Mouse (Mus musculus): ENCODE measurements around the gene Bdkrb2. TPM values are rescaled to one million over a fixed set of nuclear protein-coding genes. Genes with fewer than 3 reads are reported as not detected.

The Bdkrb2 gene
- polyA plus RNA-seq, 1 experiment from 2014 or later = 5.3 TPM

DNA sequence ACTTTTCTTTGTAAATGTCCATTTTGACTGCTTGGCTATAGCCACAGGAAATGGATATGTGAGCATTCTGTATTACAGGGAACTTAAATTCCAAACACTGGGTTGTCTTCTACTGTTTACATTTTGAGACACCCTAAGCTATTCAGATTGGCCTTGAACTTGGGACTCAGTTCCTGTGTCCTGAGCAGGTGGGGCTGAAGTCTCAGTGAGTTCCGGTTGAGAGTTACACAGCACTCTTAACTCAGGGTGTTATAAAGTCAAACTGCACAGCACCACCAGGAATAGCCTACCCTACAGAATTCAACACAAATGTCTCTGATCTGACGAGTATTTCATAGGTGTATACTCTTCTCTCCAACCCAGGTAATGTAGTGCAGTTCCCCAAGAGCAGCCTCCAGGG is 48.0 kb downstream of the Bdkrb2 start:
- Histone ChIP-seq H3K27me3 (ENCODE audit: control insufficient read depth, insufficient read depth, low read length) (no peaks in the 10 kb centered on the region), H3K36me3 (ENCODE audit: control insufficient read depth, insufficient read depth, low read length) (no peaks in the 10 kb centered on the region), H3K4me3 (replicated peaks; ENCODE audit: low read length) (no peak overlapping the region), H3K4me1 (ENCODE audit: control insufficient read depth, insufficient read depth, low read length) (no peaks in the 10 kb centered on the region), H3K9me3 (replicated peaks; ENCODE audit: control insufficient read depth, low read length) (no peaks in the 10 kb centered on the region), H3K27ac (ENCODE audit: low read length) (no peak overlapping the region), H3K4me2 (ENCODE audit: low read depth, low read length) (no peak overlapping the region), H3K9ac (ENCODE audit: low read length) (no peak overlapping the region)
- ATAC-seq (ENCODE audit: insufficient read depth, low FRiP score) = no peak
- WGBS = 80% methylated on average over 2 of the region's 2 CpGs

DNA sequence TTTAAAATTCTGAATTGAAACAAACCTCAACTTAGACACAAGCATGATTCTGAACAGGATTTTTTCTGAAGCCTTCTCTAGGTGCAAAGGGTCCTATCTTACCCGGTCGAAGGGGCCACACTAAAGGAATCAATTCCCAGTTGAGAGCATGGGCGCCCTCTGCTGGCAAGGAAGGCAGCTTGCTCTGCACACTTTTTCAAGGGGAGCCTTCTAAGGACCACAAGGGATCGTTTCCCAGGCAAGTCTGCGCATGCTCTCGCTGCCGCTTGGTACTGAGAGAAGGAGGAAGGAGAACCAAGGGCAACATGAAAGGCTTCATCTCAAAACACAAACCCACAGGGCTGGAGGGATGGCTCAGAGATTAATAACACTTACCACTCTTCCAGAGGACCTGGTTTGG is 48.7 kb downstream of the Bdkrb2 start:
- H3K9me3 ChIP-seq (replicated peaks; ENCODE audit: control insufficient read depth, low read length) = no peaks in the 10 kb centered on the region
- no peaks in the 10 kb centered on the region for H3K27me3 ChIP-seq (ENCODE audit: control insufficient read depth, insufficient read depth, low read length)
- no peaks in the 10 kb centered on the region for H3K36me3 ChIP-seq (ENCODE audit: control insufficient read depth, insufficient read depth, low read length)
- no peaks in the 10 kb centered on the region for H3K4me1 ChIP-seq (ENCODE audit: control insufficient read depth, insufficient read depth, low read length)
- ATAC-seq (ENCODE audit: insufficient read depth, low FRiP score) = no peak
- no peak overlapping the region for H3K4me2 ChIP-seq (ENCODE audit: low read depth, low read length)
- no peak overlapping the region for H3K27ac ChIP-seq (ENCODE audit: low read length)
- H3K4me3 ChIP-seq (replicated peaks; ENCODE audit: low read length) = no peak overlapping the region
- WGBS = 17% methylated on average over 7 of the region's 7 CpGs
- H3K9ac ChIP-seq (ENCODE audit: low read length) = no peak overlapping the region

DNA sequence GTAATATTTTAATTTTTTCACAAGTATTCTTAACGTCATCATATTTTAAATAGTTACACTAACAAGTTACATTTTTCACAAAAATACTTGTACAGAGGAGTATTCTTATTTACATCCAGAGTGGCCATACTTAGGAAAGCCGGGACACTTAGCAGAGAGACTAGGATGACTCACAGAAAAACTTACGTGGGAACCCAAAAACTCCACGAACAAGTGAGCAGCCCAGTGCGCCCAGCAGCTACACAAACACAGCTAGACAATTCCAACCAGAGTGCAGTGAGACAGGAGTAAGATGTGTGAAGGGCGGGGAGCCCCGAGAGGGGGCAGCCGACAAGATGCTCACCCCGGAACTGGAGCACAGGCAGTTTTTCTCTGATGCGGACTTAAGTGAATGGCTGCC is 50.5 kb downstream of the Bdkrb2 start:
- Histone ChIP-seq H3K4me2 (ENCODE audit: low read depth, low read length) (no peak overlapping the region), H3K27me3 (ENCODE audit: control insufficient read depth, insufficient read depth, low read length) (no peaks in the 10 kb centered on the region), H3K9me3 (replicated peaks; ENCODE audit: control insufficient read depth, low read length) (no peaks in the 10 kb centered on the region), H3K36me3 (ENCODE audit: control insufficient read depth, insufficient read depth, low read length) (no peaks in the 10 kb centered on the region), H3K9ac (ENCODE audit: low read length) (no peak overlapping the region), H3K27ac (ENCODE audit: low read length) (no peak overlapping the region), H3K4me3 (replicated peaks; ENCODE audit: low read length) (no peak overlapping the region), H3K4me1 (ENCODE audit: control insufficient read depth, insufficient read depth, low read length) (no peaks in the 10 kb centered on the region)
- no peak for ATAC-seq (ENCODE audit: insufficient read depth, low FRiP score)
- WGBS = 90% methylated on average over 10 of the region's 10 CpGs

DNA sequence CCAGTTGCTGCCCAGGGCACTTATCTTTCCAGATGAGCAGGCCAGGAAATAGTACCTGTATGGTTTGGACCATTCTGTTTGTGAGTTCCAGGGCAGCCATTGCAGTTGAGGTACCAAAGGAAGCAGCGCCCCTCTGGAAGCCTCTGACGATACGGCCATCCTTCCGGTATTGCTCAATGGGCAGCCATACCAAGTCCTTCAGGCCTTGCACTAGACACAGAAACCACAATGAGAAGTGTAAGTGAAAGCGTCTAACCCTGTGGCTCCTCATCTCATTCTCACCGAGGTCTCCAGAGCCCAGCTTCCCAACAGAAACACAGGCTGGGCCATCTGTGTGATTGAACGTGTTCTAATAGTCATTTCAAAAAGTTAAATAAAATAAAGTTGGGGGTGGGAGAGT is 59.0 kb downstream of the Bdkrb2 start:
- H3K36me3 ChIP-seq (ENCODE audit: control insufficient read depth, insufficient read depth, low read length) = peaks cover 33% of the 10 kb centered on the region
- H3K4me3 ChIP-seq (replicated peaks; ENCODE audit: low read length) = no peak overlapping the region
- no peak for ATAC-seq (ENCODE audit: insufficient read depth, low FRiP score)
- H3K4me1 ChIP-seq (ENCODE audit: control insufficient read depth, insufficient read depth, low read length) = no peaks in the 10 kb centered on the region
- WGBS = 94% methylated on average over 7 of the region's 7 CpGs
- no peak overlapping the region for H3K4me2 ChIP-seq (ENCODE audit: low read depth, low read length)
- H3K9me3 ChIP-seq (replicated peaks; ENCODE audit: control insufficient read depth, low read length) = no peaks in the 10 kb centered on the region
- no peak overlapping the region for H3K27ac ChIP-seq (ENCODE audit: low read length)
- H3K9ac ChIP-seq (ENCODE audit: low read length) = no peak overlapping the region
- H3K27me3 ChIP-seq (ENCODE audit: control insufficient read depth, insufficient read depth, low read length) = no peaks in the 10 kb centered on the region

DNA sequence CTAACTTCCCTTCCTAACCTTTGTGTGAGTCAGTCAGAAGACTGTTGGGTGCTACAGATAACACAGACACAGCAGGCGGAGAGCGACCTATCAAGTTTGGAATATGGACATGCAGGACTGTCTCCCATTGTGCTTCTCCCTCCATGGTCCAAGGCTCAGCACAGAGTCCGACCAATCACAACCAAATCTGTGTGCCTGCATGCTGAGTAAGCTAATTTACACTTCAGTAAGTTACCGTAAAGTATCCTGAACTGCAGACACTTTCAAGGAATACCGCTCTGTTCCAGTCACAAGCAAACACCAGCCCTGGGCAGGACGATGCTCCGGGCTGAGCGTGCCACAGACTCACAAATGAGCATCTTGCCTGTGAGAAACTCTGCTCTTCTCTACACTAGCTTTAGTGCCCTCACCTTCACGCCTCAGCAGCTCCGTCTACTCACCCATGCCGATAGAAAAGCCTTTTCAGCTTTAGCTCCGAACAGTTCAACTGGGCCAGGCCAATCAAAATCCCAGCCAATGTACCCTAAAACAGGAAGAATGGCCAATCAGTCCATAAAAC is 60.0 kb downstream of the Bdkrb2 start:
- H3K9me3 ChIP-seq (replicated peaks; ENCODE audit: control insufficient read depth, low read length) = no peaks in the 10 kb centered on the region
- no peak for ATAC-seq (ENCODE audit: insufficient read depth, low FRiP score)
- peaks cover 36% of the 10 kb centered on the region for H3K36me3 ChIP-seq (ENCODE audit: control insufficient read depth, insufficient read depth, low read length)
- H3K9ac ChIP-seq (ENCODE audit: low read length) = no peak overlapping the region
- H3K4me2 ChIP-seq (ENCODE audit: low read depth, low read length) = no peak overlapping the region
- no peaks in the 10 kb centered on the region for H3K27me3 ChIP-seq (ENCODE audit: control insufficient read depth, insufficient read depth, low read length)
- H3K4me3 ChIP-seq (replicated peaks; ENCODE audit: low read length) = no peak overlapping the region
- no peaks in the 10 kb centered on the region for H3K4me1 ChIP-seq (ENCODE audit: control insufficient read depth, insufficient read depth, low read length)
- WGBS = 95% methylated on average over 12 of the region's 12 CpGs
- H3K27ac ChIP-seq (ENCODE audit: low read length) = no peak overlapping the region

DNA sequence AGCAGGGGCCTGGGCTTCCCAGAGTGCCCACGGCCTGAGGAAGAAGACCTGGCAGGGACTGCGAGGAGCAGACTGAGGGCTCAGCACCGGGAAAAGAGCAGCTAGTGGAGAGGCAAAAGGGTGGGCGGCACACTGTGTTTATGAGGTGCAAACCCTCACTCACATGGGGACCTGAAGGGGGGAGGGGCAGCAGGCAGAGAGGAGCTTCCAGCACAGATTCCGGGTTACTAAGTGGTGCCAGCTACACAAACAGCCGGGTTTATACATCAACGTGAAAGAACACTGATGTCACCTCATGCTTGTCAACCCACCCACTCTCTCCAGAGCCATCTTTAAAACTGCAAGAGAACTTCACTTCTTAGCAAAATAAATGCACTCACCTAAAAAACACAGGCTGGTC is 62.8 kb downstream of the Bdkrb2 start:
- no peak overlapping the region for H3K4me2 ChIP-seq (ENCODE audit: low read depth, low read length)
- 59% methylated on average over 7 of the region's 7 CpGs for WGBS
- H3K36me3 ChIP-seq (ENCODE audit: control insufficient read depth, insufficient read depth, low read length) = peaks cover 31% of the 10 kb centered on the region

DNA sequence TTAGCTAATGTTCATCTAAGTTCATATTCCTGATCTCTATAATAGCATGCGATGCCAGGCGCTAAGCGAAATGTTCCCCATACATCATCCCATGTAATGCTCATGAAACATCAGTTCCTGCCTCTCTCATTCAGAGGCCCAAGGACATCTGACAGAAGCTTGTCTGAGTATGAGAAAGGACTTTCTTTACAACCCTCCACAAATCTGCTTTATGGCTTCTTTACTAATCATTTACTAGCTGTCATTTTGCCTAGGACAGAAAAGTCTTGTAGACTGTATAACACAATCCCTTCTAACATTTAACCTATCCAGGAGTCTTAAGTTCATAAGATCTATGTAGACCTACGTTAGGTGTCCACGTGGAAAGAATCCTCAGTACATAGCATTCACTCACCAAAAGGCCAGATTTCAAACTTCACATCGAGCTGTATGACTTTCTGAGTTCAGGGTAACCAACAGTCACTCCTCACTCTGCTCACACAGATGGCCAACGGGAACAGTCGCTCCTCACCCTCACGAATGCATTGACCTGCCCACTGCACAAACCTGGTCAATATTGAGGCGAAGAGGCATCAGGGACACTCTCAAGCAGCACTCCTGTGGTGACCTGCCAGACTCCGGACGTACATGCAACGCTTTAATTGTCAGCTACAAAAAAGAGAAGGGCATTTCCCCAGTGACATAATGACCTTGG is 71.5 kb downstream of the Bdkrb2 start:
- no peak overlapping the region for H3K9ac ChIP-seq (ENCODE audit: low read length)
- WGBS = 94% methylated on average over 13 of the region's 13 CpGs
- H3K4me3 ChIP-seq (replicated peaks; ENCODE audit: low read length) = no peak overlapping the region
- no peak overlapping the region for H3K27ac ChIP-seq (ENCODE audit: low read length)
- H3K36me3 ChIP-seq (ENCODE audit: control insufficient read depth, insufficient read depth, low read length) = peaks cover 15% of the 10 kb centered on the region; the same call in 1 of the 2 replicates
- no peaks in the 10 kb centered on the region for H3K27me3 ChIP-seq (ENCODE audit: control insufficient read depth, insufficient read depth, low read length)
- no peaks in the 10 kb centered on the region for H3K4me1 ChIP-seq (ENCODE audit: control insufficient read depth, insufficient read depth, low read length)
- no peak for ATAC-seq (ENCODE audit: insufficient read depth, low FRiP score)
- H3K4me2 ChIP-seq (ENCODE audit: low read depth, low read length) = no peak overlapping the region
- H3K9me3 ChIP-seq (replicated peaks; ENCODE audit: control insufficient read depth, low read length) = no peaks in the 10 kb centered on the region

More for the DNA sequence above, 62.8 kb downstream of the Bdkrb2 start:
- Histone ChIP-seq H3K27ac (ENCODE audit: low read length) (no peak overlapping the region), H3K9ac (ENCODE audit: low read length) (no peak overlapping the region), H3K27me3 (ENCODE audit: control insufficient read depth, insufficient read depth, low read length) (no peaks in the 10 kb centered on the region), H3K4me1 (ENCODE audit: control insufficient read depth, insufficient read depth, low read length) (no peaks in the 10 kb centered on the region), H3K9me3 (replicated peaks; ENCODE audit: control insufficient read depth, low read length) (no peaks in the 10 kb centered on the region), H3K4me3 (replicated peaks; ENCODE audit: low read length) (no peak overlapping the region)
- ATAC-seq (ENCODE audit: insufficient read depth, low FRiP score) = no peak

DNA sequence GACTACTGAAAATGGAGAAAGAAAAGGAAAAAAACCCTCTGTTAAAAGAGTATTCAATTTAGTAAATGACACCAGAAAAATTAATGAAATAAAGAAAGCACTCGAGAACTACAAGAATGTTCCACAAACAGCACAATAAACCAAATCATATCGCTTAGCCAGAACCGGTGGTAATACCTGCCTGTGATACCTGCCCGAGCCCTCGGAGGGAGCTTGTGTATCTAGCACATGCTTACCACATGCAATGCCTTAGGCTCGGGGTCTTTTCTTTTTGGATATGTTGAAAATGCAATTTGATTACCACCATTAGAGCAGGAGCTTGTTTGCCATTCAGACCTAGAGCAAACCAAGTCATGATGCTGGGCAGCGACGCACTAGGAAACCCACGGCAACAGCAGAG is 73.5 kb downstream of the Bdkrb2 start:
- ATAC-seq (ENCODE audit: insufficient read depth, low FRiP score) = no peak
- H3K36me3 ChIP-seq (ENCODE audit: control insufficient read depth, insufficient read depth, low read length) = peaks cover 26% of the 10 kb centered on the region
- 90% methylated on average over 9 of the region's 9 CpGs for WGBS

DNA sequence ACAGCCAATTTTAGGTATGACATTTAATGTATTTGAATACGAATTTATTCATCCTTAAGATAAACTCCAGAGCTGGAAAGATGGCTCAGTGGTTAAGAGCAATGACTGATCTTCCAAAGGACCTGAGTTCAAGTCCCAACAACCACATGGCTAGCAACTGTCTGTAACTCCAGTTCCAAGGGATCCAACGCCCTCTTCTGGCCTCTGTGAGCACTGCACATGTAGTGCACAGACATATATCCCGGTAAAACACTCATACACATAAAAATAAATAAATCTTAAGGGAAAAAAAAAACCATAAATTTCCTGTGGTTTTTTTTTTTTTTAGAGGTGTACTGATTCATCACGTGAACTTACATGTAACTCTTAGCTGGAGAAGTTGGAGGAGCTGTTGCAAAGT is 74.5 kb downstream of the Bdkrb2 start:
- 79% methylated on average over 4 of the region's 4 CpGs for WGBS
- Histone ChIP-seq H3K4me1 (ENCODE audit: control insufficient read depth, insufficient read depth, low read length) (no peaks in the 10 kb centered on the region), H3K9me3 (replicated peaks; ENCODE audit: control insufficient read depth, low read length) (no peaks in the 10 kb centered on the region), H3K9ac (ENCODE audit: low read length) (no peak overlapping the region), H3K27me3 (ENCODE audit: control insufficient read depth, insufficient read depth, low read length) (no peaks in the 10 kb centered on the region), H3K4me3 (replicated peaks; ENCODE audit: low read length) (no peak overlapping the region), H3K27ac (ENCODE audit: low read length) (no peak overlapping the region), H3K36me3 (ENCODE audit: control insufficient read depth, insufficient read depth, low read length) (peaks cover 26% of the 10 kb centered on the region), H3K4me2 (ENCODE audit: low read depth, low read length) (no peak overlapping the region)
- no peak for ATAC-seq (ENCODE audit: insufficient read depth, low FRiP score)

More for the DNA sequence above, 73.5 kb downstream of the Bdkrb2 start:
- no peaks in the 10 kb centered on the region for H3K4me1 ChIP-seq (ENCODE audit: control insufficient read depth, insufficient read depth, low read length)
- no peak overlapping the region for H3K9ac ChIP-seq (ENCODE audit: low read length)
- H3K9me3 ChIP-seq (replicated peaks; ENCODE audit: control insufficient read depth, low read length) = no peaks in the 10 kb centered on the region
- H3K27me3 ChIP-seq (ENCODE audit: control insufficient read depth, insufficient read depth, low read length) = no peaks in the 10 kb centered on the region
- no peak overlapping the region for H3K4me3 ChIP-seq (replicated peaks; ENCODE audit: low read length)
- H3K4me2 ChIP-seq (ENCODE audit: low read depth, low read length) = no peak overlapping the region
- H3K27ac ChIP-seq (ENCODE audit: low read length) = no peak overlapping the region

All from stomach, embryonic 16.5 days (tissue).